Mouse (Mus musculus): Measurements from ENCODE around the gene Gm11627.
"Not testable (repeated sequence)": the region's sequence is repeated elsewhere in the genome, so short reads cannot be mapped to it uniquely, and the experiment has no call there.

Gm11627 gene

GRCm38 (mm10) chr11:102564952-102565671, 14.1 kb downstream of the Gm11627 start:
- in situ Hi-C loops (cut with MboI, MseI) = not testable (repeated sequence)

- in situ Hi-C loops (cut with MboI, MseI) = no loop called here
These were observed 20.6 kb downstream of the Gm11627 start for GRCm38 (mm10) chr11:102558704-102559103.

- in situ Hi-C loops (cut with MboI, MseI) = no loop called here
These were observed 21.9 kb downstream of the Gm11627 start for GRCm38 (mm10) chr11:102557386-102557785.

- in situ Hi-C loops (cut with MboI, MseI) = no loop called here
These were observed 22.6 kb downstream of the Gm11627 start for GRCm38 (mm10) chr11:102556716-102557074.

- in situ Hi-C loops (cut with MboI, MseI) = no loop called here
These were observed 23.1 kb downstream of the Gm11627 start, which contains the start of gene Gpatch8 for GRCm38 (mm10) chr11:102556031-102556715. Gene Gpatch8 (minus strand): TSS chr11:102556392.

- in situ Hi-C loops (cut with MboI, MseI) = no loop called here
These were observed 23.7 kb downstream of the Gm11627 start for GRCm38 (mm10) chr11:102555400-102556030.

GRCm38 (mm10) chr11:102552051-102552450, 27.2 kb downstream of the Gm11627 start:
- in situ Hi-C loops (cut with MboI, MseI) = no loop called here

- in situ Hi-C loops (cut with MboI, MseI) = no loop called here
These were observed 28.1 kb downstream of the Gm11627 start for GRCm38 (mm10) chr11:102551176-102551575.

GRCm38 (mm10) chr11:102541471-102541870, 37.8 kb downstream of the Gm11627 start:
- in situ Hi-C loops (cut with MboI, MseI) = no loop called here

- in situ Hi-C loops (cut with MboI, MseI) = not testable (repeated sequence)
These were observed 39.0 kb downstream of the Gm11627 start for GRCm38 (mm10) chr11:102540286-102540685.

GRCm38 (mm10) chr11:102539690-102540089, 39.6 kb downstream of the Gm11627 start:
- in situ Hi-C loops (cut with MboI, MseI) = no loop called here

- in situ Hi-C loops (cut with MboI, MseI) = no loop called here
These were observed 43.1 kb downstream of the Gm11627 start for GRCm38 (mm10) chr11:102536210-102536609.

- in situ Hi-C loops (cut with MboI, MseI) = no loop called here
These were observed 45.2 kb downstream of the Gm11627 start for GRCm38 (mm10) chr11:102534078-102534477.

- in situ Hi-C loops (cut with MboI, MseI) = no loop called here
These were observed 47.8 kb downstream of the Gm11627 start for GRCm38 (mm10) chr11:102531425-102531824.
